Mouse (Mus musculus) MEL (cell line): ENCODE measurements at regions not wholly inside any gene's neighbourhood (a gene's known extent, or its start where the extent isn't known, plus 50 kb on each side); places are given as distances from the start of the nearest gene placed in this dataset.

Source experiments
- CTCF ChIP-seq, 3 experiments: IDR thresholded peaks in 2 of 3; conservative IDR thresholded peaks in 1 of 3; 2 replicates each; pipeline ENCODE4 v1.5.1; 2011 to 2012; ENCODE audit warnings: low read length in 3 of 3, low read depth in 2 of 3, mild to moderate bottlenecking in 2 of 3, improper control_type of control experiment in 1 of 3, inconsistent platforms in 1 of 3, mixed read lengths in 1 of 3, moderate library complexity in 1 of 3; ENCODE audit not compliant: control insufficient read depth in 1 of 3, insufficient read depth in 1 of 3, poor library complexity in 1 of 3, severe bottlenecking in 1 of 3
- E2F4 ChIP-seq: IDR thresholded peaks from 2 replicates; pipeline ENCODE4 v1.6.1; 2011; ENCODE audit warnings: low read depth, low read length, improper control_type of control experiment, borderline replicate concordance
- ELF1 ChIP-seq: IDR thresholded peaks from 2 replicates; pipeline ENCODE4 v1.6.1; 2014; ENCODE audit warnings: low read depth, mild to moderate bottlenecking, inconsistent platforms, low read length, improper control_type of control experiment, moderate library complexity
- EP300 ChIP-seq, 2 experiments: IDR thresholded peaks; 2 replicates each; pipeline ENCODE4 v1.6.1; 2011; ENCODE audit warnings: improper control_type of control experiment in 2 of 2, low read length in 2 of 2, low read depth in 1 of 2, mild to moderate bottlenecking in 1 of 2
- MXI1 ChIP-seq: IDR thresholded peaks from 2 replicates; pipeline ENCODE4 v1.6.1; 2011; ENCODE audit warnings: mild to moderate bottlenecking, low read depth, low read length, improper control_type of control experiment
- MYC ChIP-seq: IDR thresholded peaks from 2 replicates; pipeline ENCODE4 v1.6.1; 2011; ENCODE audit warnings: low read depth, mild to moderate bottlenecking, low read length, improper control_type of control experiment, moderate library complexity
- POLR2A ChIP-seq, 2 experiments: IDR thresholded peaks; 2 replicates each; pipeline ENCODE4 v1.6.1; 2011 to 2012; ENCODE audit warnings: low read length in 2 of 2, mild to moderate bottlenecking in 2 of 2, control low read depth in 1 of 2, improper control_type of control experiment in 1 of 2, low read depth in 1 of 2, moderate library complexity in 1 of 2; ENCODE audit not compliant: control insufficient read depth in 1 of 2, insufficient read depth in 1 of 2, poor library complexity in 1 of 2
- POLR2AphosphoS2 ChIP-seq: IDR thresholded peaks from 2 replicates; pipeline ENCODE4 v1.6.1; 2011; ENCODE audit warnings: low read length, improper control_type of control experiment
- RAD21 ChIP-seq: IDR thresholded peaks from 2 replicates; pipeline ENCODE4 v1.6.1; 2011; ENCODE audit warnings: mild to moderate bottlenecking, low read depth, low read length, improper control_type of control experiment
- TAL1 ChIP-seq: IDR thresholded peaks from 2 replicates; pipeline ENCODE4 v1.6.1; 2012; ENCODE audit warnings: mild to moderate bottlenecking, inconsistent platforms, low read length, moderate library complexity, mixed read lengths
- TBP ChIP-seq: IDR thresholded peaks from 2 replicates; pipeline ENCODE4 v1.8.0; 2011; ENCODE audit warnings: low read depth, low read length, improper control_type of control experiment
- TCF12 ChIP-seq: IDR thresholded peaks from 2 replicates; pipeline ENCODE4 v1.6.1; 2014; ENCODE audit warnings: low read depth, mild to moderate bottlenecking, inconsistent platforms, low read length, improper control_type of control experiment, moderate library complexity
- USF1 ChIP-seq: IDR thresholded peaks from 2 replicates; pipeline ENCODE4 v1.6.1; 2014; ENCODE audit warnings: low read depth, mild to moderate bottlenecking, inconsistent platforms, low read length, improper control_type of control experiment, moderate library complexity
- ZMIZ1 ChIP-seq: IDR thresholded peaks from 2 replicates; pipeline ENCODE4 v1.6.1; 2012; ENCODE audit warnings: low read depth, mild to moderate bottlenecking, inconsistent platforms, low read length, improper control_type of control experiment, moderate library complexity

DNA sequence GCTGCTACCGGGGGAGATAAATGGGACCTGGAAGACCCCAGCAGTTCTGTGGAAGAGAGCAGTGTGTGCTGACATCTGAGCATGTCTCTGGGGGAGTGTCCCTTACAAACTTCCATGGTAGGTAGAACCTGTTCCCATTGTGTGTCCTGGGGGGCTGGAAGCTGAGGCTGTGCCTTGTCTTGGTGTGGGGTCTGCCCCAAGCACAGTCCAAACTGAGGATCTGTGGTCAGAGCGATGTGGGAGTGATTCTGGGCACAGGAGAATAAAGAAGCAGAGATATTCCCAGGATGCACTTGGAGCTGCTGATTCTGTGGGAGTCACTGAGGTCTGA lies 118.5 kb upstream of the Sulf2 start:
- no peak for TF ChIP-seq ELF1
- no peak for TF ChIP-seq POLR2AphosphoS2
- no peak for TF ChIP-seq CTCF (IDR thresholded peaks at IDR 0.05 in 2 of 3, conservative IDR thresholded peaks at IDR 0.05 in 1 of 3; ENCODE audit: control insufficient read depth in 1 of 3, insufficient read depth in 1 of 3, low read depth in 2 of 3, low read length in 3 of 3, poor library complexity in 1 of 3, severe bottlenecking in 1 of 3)
- TF ChIP-seq ZMIZ1: no peak
- TF ChIP-seq RAD21: no peak
- no peak for TF ChIP-seq POLR2A (IDR thresholded peaks at IDR 0.05; ENCODE audit: control insufficient read depth in 1 of 2, insufficient read depth in 1 of 2, low read depth in 1 of 2, low read length in 2 of 2, poor library complexity in 1 of 2)
- TF ChIP-seq EP300 (IDR thresholded peaks at IDR 0.05; ENCODE audit: low read depth in 1 of 2, low read length in 2 of 2): no peak
- TF ChIP-seq MYC: no peak
- TF ChIP-seq TBP: no peak
- no peak for TF ChIP-seq TCF12
- TF ChIP-seq E2F4: no peak
- no peak for TF ChIP-seq TAL1
- TF ChIP-seq USF1: no peak
- no peak for TF ChIP-seq MXI1
